Mouse (Mus musculus): ENCODE measurements around the gene Slc41a3. TPM values are rescaled to one million over a fixed set of nuclear protein-coding genes. Genes with fewer than 3 reads are reported as not detected.

Slc41a3 gene
- polyA plus RNA-seq, 1 experiment from 2014 or later, result 11.4 TPM

GRCm38 (mm10) chr6:90568721-90569120 lies 35.8 kb upstream of the Slc41a3 start:
- Histone ChIP-seq H3K4me1 (replicated peaks) (peaks cover 20% of the 10 kb centered on the region), H3K9ac (no peak overlapping the region), H3K4me2 (no peak overlapping the region), H3K36me3 (no peaks in the 10 kb centered on the region), H3K9me3 (replicated peaks) (no peaks in the 10 kb centered on the region), H3K27ac (ENCODE audit: poor library complexity, severe bottlenecking) (no peak overlapping the region), H3K4me3 (no peak overlapping the region), H3K27me3 (replicated peaks) (peaks cover 17% of the 10 kb centered on the region)
- ATAC-seq (ENCODE audit: insufficient number of reproducible peaks, low FRiP score), result no peak
- WGBS, result 82% methylated on average over 4 of the region's 4 CpGs

DNA sequence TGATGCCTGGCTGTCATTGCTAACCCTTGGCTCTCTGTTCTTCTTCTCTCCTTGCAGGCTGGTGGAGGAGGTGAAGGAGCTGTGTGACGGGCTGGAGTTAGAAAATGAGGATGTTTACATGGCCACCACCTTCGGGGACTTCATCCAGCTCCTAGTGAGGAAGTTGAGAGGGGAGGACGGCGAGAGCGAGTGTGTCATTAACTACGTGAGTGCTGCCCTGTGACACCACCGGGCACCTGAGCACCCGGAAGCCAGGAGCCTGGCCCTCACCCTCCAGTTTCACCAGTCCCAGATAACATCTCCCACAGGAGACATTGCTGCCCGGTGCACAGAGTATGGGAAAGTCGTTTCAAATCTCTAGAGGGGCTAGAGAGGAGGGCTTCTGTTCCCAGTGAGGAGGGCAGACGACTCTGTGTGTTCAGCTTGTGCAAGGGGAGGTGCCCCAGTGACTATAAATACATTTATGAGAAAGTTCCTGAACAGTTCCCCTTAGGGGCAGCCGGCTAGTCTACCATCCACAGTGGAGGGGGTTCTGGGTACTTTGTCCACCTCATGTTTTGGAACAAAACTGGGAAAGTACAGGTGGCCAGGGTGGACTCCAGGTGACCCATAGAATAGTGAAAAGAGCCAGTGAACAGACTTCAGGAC lies 34.7 kb upstream of the Slc41a3 start:
- no peak for ATAC-seq (ENCODE audit: insufficient number of reproducible peaks, low FRiP score)
- H3K27me3 ChIP-seq (replicated peaks), result peaks cover 17% of the 10 kb centered on the region
- no peak overlapping the region for H3K4me3 ChIP-seq
- H3K27ac ChIP-seq (ENCODE audit: poor library complexity, severe bottlenecking), result no peak overlapping the region
- no peaks in the 10 kb centered on the region for H3K9me3 ChIP-seq (replicated peaks)
- no peak overlapping the region for H3K4me2 ChIP-seq
- H3K4me1 ChIP-seq (replicated peaks), result peaks cover 10% of the 10 kb centered on the region
- H3K36me3 ChIP-seq, result no peaks in the 10 kb centered on the region
- WGBS, result 56% methylated on average over 12 of the region's 12 CpGs
- H3K9ac ChIP-seq, result no peak overlapping the region

DNA sequence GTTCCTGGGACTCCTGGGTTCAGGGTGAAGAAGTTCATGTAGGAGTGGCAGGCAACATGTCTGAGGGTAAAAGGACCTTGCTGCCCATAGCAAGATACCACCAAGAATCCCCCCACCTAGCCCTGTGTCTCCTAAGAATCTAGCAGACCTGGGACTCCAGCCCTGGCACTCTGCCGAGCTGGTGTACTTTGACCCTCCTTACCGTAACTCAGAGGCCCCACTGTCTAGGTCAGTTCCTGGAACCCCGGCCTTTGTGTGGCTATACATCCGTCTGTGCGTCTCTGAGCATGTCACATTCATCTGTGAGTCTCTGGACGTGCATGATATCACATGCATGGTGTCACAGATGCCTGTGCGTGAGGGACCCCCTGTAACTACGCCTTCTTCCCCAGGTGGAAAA lies 34.1 kb upstream of the Slc41a3 start:
- H3K9ac ChIP-seq, result no peak overlapping the region
- no peak overlapping the region for H3K4me2 ChIP-seq
- no peak overlapping the region for H3K4me3 ChIP-seq
- no peak overlapping the region for H3K27ac ChIP-seq (ENCODE audit: poor library complexity, severe bottlenecking)
- H3K9me3 ChIP-seq (replicated peaks), result no peaks in the 10 kb centered on the region
- WGBS, result 82% methylated on average over 8 of the region's 8 CpGs
- H3K36me3 ChIP-seq, result no peaks in the 10 kb centered on the region
- H3K27me3 ChIP-seq (replicated peaks), result peaks cover 17% of the 10 kb centered on the region
- H3K4me1 ChIP-seq (replicated peaks), result peaks cover 4% of the 10 kb centered on the region
- no peak for ATAC-seq (ENCODE audit: insufficient number of reproducible peaks, low FRiP score)

DNA sequence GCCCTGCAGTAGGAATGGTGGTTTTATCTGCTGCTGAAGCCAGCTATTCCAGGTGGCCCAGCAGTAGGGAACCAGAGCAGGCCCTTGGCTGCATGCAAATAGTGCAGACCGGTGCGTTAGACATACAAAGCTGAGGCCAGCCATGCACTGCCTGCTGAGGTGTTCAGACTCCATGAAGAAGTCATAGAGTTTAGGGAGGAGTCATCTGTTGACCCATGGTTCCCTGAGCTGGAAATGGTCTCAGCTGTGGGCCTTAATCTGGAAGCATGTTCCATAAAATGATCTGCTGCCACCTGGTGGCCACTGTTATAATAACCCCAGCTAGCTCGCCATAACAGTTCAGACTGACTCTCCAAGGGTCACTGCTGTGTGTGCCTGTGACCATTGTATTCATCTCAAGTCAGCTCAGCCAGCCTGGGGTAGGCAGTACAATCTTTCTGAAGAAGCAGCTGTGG lies 29.2 kb upstream of the Slc41a3 start:
- ATAC-seq (ENCODE audit: insufficient number of reproducible peaks, low FRiP score), result peak; percentile 33; the same call in 1 of the 2 replicates
- Histone ChIP-seq H3K36me3 (no peaks in the 10 kb centered on the region), H3K4me1 (replicated peaks) (peaks cover 7% of the 10 kb centered on the region; the same call in 1 of the 2 replicates), H3K4me2 (no peak overlapping the region), H3K9ac (no peak overlapping the region), H3K27me3 (replicated peaks) (peaks cover 5% of the 10 kb centered on the region; the same call in 1 of the 2 replicates), H3K4me3 (no peak overlapping the region), H3K27ac (ENCODE audit: poor library complexity, severe bottlenecking) (no peak overlapping the region), H3K9me3 (replicated peaks) (no peaks in the 10 kb centered on the region)
- 40% methylated on average over 3 of the region's 3 CpGs for WGBS

DNA sequence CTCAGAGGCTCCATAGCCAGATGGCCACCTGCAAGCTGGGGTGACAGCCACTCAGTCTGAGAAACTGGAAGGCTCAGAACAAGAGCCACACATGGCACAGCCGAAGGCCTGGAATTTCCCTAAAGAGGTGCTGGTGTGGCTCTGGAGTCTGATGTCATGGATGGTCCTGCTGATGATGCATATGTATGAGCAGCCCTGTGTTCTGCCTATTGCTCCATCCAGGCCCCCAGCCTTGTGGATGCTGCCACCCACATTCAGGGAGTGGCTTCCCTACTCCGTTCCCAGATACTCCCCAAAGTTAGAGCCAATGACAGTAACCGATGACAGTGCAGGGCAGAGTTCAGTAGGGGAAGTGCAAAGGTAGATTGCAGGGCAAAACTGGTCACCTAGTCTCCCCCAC lies 26.4 kb upstream of the Slc41a3 start:
- peaks cover 7% of the 10 kb centered on the region; the same call in 1 of the 2 replicates for H3K4me1 ChIP-seq (replicated peaks)
- WGBS, result 59% methylated on average over 3 of the region's 3 CpGs
- no peaks in the 10 kb centered on the region; the same call in 1 of the 2 replicates for H3K27me3 ChIP-seq (replicated peaks)
- no peak overlapping the region for H3K9ac ChIP-seq
- H3K27ac ChIP-seq (ENCODE audit: poor library complexity, severe bottlenecking), result no peak overlapping the region
- no peaks in the 10 kb centered on the region for H3K9me3 ChIP-seq (replicated peaks)
- H3K4me3 ChIP-seq, result no peak overlapping the region
- no peak overlapping the region for H3K4me2 ChIP-seq
- ATAC-seq (ENCODE audit: insufficient number of reproducible peaks, low FRiP score), result no peak
- no peaks in the 10 kb centered on the region for H3K36me3 ChIP-seq

DNA sequence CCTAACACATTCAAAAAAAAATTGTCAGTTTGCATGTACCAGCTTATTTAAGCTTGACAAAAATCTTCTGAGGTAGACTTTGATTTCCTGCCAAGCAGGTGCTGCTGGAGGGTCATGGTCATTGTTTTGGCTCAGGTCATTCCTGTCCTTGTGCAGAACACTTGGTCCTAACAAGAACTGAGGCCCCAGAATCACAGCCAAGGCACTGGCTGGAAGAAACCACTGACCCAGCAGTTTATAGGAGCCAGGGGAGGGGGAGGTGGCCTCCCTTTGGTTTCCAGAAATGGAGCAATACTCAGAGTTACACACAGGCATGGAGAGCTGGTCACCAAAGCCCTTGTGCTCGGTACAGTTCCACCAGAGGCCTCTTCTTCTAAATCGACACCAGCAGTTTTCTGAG lies 22.2 kb upstream of the Slc41a3 start:
- H3K9me3 ChIP-seq (replicated peaks), result no peaks in the 10 kb centered on the region
- no peak overlapping the region for H3K9ac ChIP-seq
- no peak overlapping the region for H3K4me3 ChIP-seq
- H3K4me2 ChIP-seq, result no peak overlapping the region
- H3K27me3 ChIP-seq (replicated peaks), result no peaks in the 10 kb centered on the region; the same call in 1 of the 2 replicates
- 66% methylated on average over 2 of the region's 2 CpGs for WGBS
- H3K27ac ChIP-seq (ENCODE audit: poor library complexity, severe bottlenecking), result no peak overlapping the region
- H3K4me1 ChIP-seq (replicated peaks), result peaks cover 7% of the 10 kb centered on the region; the same call in 1 of the 2 replicates
- no peaks in the 10 kb centered on the region for H3K36me3 ChIP-seq
- ATAC-seq (ENCODE audit: insufficient number of reproducible peaks, low FRiP score), result no peak

DNA sequence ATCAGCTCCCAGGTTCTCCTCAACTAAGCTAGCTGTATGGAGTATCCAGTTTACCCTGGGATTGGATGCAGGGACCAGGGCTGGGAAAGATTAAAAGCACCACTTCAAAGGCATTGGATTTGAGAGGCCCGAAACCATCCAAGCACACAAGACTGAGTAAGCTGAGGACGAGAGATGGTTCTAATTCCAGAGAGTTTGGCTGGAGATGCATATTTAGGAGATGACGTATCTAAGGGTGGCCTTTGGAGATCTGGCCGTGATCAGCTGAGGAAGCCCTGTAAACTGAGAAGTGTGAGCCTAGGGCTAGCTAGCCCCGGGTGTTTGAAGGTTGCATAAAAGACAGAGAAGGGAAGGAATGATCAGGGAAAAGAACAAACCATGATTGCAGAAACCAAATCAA lies 16.4 kb upstream of the Slc41a3 start:
- Histone ChIP-seq H3K4me3 (no peak overlapping the region), H3K4me2 (no peak overlapping the region), H3K36me3 (no peaks in the 10 kb centered on the region), H3K9ac (no peak overlapping the region), H3K27ac (ENCODE audit: poor library complexity, severe bottlenecking) (no peak overlapping the region), H3K27me3 (replicated peaks) (no peaks in the 10 kb centered on the region), H3K4me1 (replicated peaks) (0 out of 2 replicates have a peak, but pooled peaks cover 4% of the 10 kb centered on the region), H3K9me3 (replicated peaks) (no peaks in the 10 kb centered on the region)
- ATAC-seq (ENCODE audit: insufficient number of reproducible peaks, low FRiP score), result no peak
- WGBS, result 56% methylated on average over 5 of the region's 5 CpGs

- H3K27me3 ChIP-seq (replicated peaks), result no peaks in the 10 kb centered on the region
- no peak overlapping the region for H3K4me3 ChIP-seq
- ATAC-seq (ENCODE audit: insufficient number of reproducible peaks, low FRiP score), result no peak
- no peak overlapping the region for H3K4me2 ChIP-seq
- no peak overlapping the region for H3K27ac ChIP-seq (ENCODE audit: poor library complexity, severe bottlenecking)
- H3K9me3 ChIP-seq (replicated peaks), result peaks cover 9% of the 10 kb centered on the region; the same call in 1 of the 2 replicates
- no peaks in the 10 kb centered on the region for H3K36me3 ChIP-seq
- H3K4me1 ChIP-seq (replicated peaks), result 0 out of 2 replicates have a peak, but pooled peaks cover 4% of the 10 kb centered on the region
- no peak overlapping the region for H3K9ac ChIP-seq
- 61% methylated on average over 1 of the region's 1 CpGs for WGBS
These were observed 13.8 kb upstream of the Slc41a3 start for GRCm38 (mm10) chr6:90590707-90591106.

DNA sequence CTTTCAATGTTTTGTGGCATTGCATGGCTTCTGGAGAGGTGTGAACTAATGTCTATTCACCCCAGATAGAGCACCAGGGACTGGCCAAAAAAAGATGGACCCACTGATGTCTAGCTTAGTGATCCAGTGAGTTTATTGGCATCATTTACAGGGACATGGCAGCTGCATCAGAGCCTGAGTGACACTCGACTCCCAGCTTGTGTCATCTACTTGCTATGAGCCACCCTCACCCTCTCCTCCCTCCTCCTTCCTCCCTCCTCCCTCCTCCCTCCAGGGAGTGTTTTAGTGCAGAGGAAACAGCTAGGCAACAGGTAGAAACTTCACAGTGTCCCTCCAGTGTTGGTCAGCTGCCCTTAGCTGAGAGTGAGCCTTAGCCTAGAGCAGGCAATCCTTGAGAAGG lies 9.6 kb upstream of the Slc41a3 start:
- H3K27me3 ChIP-seq (replicated peaks), result no peaks in the 10 kb centered on the region
- H3K36me3 ChIP-seq, result no peaks in the 10 kb centered on the region
- H3K9ac ChIP-seq, result no peak overlapping the region
- H3K27ac ChIP-seq (ENCODE audit: poor library complexity, severe bottlenecking), result no peak overlapping the region
- WGBS, result 77% methylated on average over 1 of the region's 1 CpGs
- H3K4me2 ChIP-seq, result no peak overlapping the region
- no peak overlapping the region for H3K4me3 ChIP-seq
- peaks cover 10% of the 10 kb centered on the region; the same call in 1 of the 2 replicates for H3K9me3 ChIP-seq (replicated peaks)
- 0 out of 2 replicates have a peak, but pooled peaks cover 4% of the 10 kb centered on the region for H3K4me1 ChIP-seq (replicated peaks)
- no peak for ATAC-seq (ENCODE audit: insufficient number of reproducible peaks, low FRiP score)

DNA sequence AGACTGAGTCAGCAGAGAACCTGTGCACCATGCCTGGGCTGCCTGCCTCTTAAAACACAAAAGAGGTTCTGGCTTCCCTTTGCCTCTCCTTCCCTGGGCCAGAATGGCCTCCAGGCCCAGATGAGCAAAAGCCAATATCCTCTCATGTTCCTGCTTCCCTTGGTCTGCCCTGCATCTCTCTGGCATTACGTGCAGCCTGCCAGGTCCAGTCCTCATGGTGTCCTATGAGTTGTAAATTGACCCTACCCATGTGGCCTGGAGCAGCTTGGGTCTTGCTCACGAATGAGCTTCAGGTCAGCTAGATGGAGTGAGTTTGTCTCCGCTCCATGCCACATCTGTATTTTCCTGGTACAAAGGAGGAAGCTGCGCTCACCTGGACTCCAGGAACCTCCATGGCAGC lies 7.5 kb upstream of the Slc41a3 start:
- H3K9ac ChIP-seq, result no peak overlapping the region
- no peak overlapping the region for H3K27ac ChIP-seq (ENCODE audit: poor library complexity, severe bottlenecking)
- WGBS, result 86% methylated on average over 4 of the region's 4 CpGs
- H3K4me2 ChIP-seq, result no peak overlapping the region
- peaks cover 10% of the 10 kb centered on the region; the same call in 1 of the 2 replicates for H3K9me3 ChIP-seq (replicated peaks)
- no peaks in the 10 kb centered on the region for H3K36me3 ChIP-seq
- H3K4me1 ChIP-seq (replicated peaks), result peaks cover 17% of the 10 kb centered on the region
- H3K27me3 ChIP-seq (replicated peaks), result no peaks in the 10 kb centered on the region
- ATAC-seq (ENCODE audit: insufficient number of reproducible peaks, low FRiP score), result no peak
- no peak overlapping the region for H3K4me3 ChIP-seq

GRCm38 (mm10) chr6:90597592-90597991 lies 6.9 kb upstream of the Slc41a3 start:
- Histone ChIP-seq H3K4me1 (replicated peaks) (peaks cover 19% of the 10 kb centered on the region), H3K9ac (no peak overlapping the region), H3K27me3 (replicated peaks) (no peaks in the 10 kb centered on the region), H3K36me3 (no peaks in the 10 kb centered on the region), H3K27ac (ENCODE audit: poor library complexity, severe bottlenecking) (no peak overlapping the region), H3K9me3 (replicated peaks) (peaks cover 10% of the 10 kb centered on the region; the same call in 1 of the 2 replicates), H3K4me2 (no peak overlapping the region), H3K4me3 (no peak overlapping the region)
- WGBS, result 74% methylated on average over 2 of the region's 2 CpGs
- no peak for ATAC-seq (ENCODE audit: insufficient number of reproducible peaks, low FRiP score)
